Mouse (Mus musculus): ENCODE results near the gene Armh1. TPM values are rescaled to one million over a fixed set of nuclear protein-coding genes. Genes with fewer than 3 reads are reported as not detected.
A peak's percentile ranks its signal among the peaks of the same experiment; 100 is the strongest.

Armh1 gene
- polyA plus RNA-seq, 1 experiment from 2014 or later = 1.5 TPM

DNA sequence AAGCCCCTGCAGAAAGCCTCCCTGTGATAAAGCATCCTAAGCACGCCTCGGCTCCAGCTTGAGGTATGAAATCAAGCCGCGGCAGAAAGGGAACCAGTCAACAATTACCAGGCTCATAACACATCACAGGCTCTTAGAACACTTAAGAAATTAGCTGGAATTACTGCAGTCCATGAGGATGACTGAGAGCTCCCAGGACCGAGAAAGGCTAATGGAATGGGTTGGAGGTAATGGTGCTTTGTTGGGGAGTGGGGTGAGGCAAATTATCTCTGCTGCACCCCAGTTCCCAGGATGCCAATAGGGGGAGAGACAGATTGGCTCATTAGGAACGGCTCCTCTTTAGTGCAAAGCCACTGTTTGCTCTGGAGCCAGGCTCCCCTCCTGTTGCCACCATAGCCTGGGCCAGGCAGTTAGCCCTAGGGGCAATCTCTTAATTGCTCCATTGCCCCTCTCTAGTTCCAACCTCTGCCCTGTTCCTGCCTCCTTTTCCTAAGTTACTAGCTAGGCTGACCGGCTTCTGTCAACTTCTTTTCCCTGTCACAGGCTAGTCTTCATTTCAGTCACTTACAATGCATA lies 17.7 kb downstream of the Armh1 start:
- H3K9ac ChIP-seq = no peak overlapping the region
- 54% methylated on average over 7 of the region's 7 CpGs for whole genome bisulfite sequencing
- no peak overlapping the region for H3K4me3 ChIP-seq
- H3K9me3 ChIP-seq = no peaks in the 10 kb centered on the region
- ATAC-seq (ENCODE audit: low FRiP score, low read depth) = peak; percentile 48; the same call in 1 of the 2 replicates
- H3K27ac ChIP-seq (replicated peaks) = no peak overlapping the region
- H3K27me3 ChIP-seq = no peaks in the 10 kb centered on the region
- H3K36me3 ChIP-seq = no peaks in the 10 kb centered on the region
- no peaks in the 10 kb centered on the region for H3K4me1 ChIP-seq (replicated peaks)
- H3K4me2 ChIP-seq = no peak overlapping the region

DNA sequence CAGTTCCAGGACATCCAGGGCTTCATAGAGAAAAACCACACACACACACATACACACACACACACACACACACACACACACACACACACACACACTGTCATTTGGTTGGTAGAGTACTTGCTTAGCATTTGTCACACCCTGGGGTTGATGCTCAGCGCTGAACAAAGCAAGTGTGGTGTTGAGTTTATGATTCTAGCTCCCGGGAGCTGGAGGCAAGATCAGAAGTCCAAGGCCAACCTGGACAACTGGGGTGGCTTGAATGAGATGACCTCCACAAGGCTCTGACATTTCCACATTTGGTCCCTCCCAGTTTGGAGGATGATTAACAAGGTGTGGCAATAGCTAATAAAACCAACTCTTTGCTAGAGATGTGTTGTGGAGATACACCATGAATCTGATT lies 20.7 kb downstream of the Armh1 start:
- no peaks in the 10 kb centered on the region for H3K4me1 ChIP-seq (replicated peaks)

DNA sequence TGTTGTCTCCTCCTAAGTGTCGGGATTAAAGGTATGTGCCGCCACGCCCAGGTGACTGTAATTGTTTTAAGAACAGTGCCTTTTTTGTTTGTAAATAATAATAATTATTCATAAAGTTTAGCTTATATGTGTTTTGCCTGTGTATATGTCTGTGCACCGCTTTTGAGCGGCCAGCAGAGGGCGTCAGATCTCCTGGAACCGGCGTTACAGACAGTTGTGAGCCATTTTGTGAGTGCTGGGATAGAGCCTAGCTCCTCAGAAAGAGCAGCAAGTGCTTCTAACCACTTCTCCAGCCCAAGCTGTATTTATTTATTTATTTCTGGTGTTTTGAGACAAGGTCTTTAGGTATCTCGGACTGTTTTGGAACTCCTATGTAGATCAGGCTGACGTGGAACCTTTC lies 21.6 kb downstream of the Armh1 start:
- WGBS = 56% methylated on average over 10 of the region's 10 CpGs
- H3K27me3 ChIP-seq = no peaks in the 10 kb centered on the region
- H3K36me3 ChIP-seq = no peaks in the 10 kb centered on the region
- H3K9ac ChIP-seq = no peak overlapping the region
- H3K4me2 ChIP-seq = no peak overlapping the region
- H3K27ac ChIP-seq (replicated peaks) = no peak overlapping the region
- no peak overlapping the region for H3K4me3 ChIP-seq
- ATAC-seq (ENCODE audit: low FRiP score, low read depth) = no peak
- H3K9me3 ChIP-seq = no peaks in the 10 kb centered on the region
- no peaks in the 10 kb centered on the region for H3K4me1 ChIP-seq (replicated peaks)

More for the DNA sequence above, 20.7 kb downstream of the Armh1 start:
- WGBS = 91% methylated on average over 2 of the region's 2 CpGs
- H3K9ac ChIP-seq = no peak overlapping the region
- no peak for ATAC-seq (ENCODE audit: low FRiP score, low read depth)
- H3K27me3 ChIP-seq = no peaks in the 10 kb centered on the region
- H3K27ac ChIP-seq (replicated peaks) = no peak overlapping the region
- no peaks in the 10 kb centered on the region for H3K36me3 ChIP-seq
- H3K9me3 ChIP-seq = no peaks in the 10 kb centered on the region
- no peak overlapping the region for H3K4me2 ChIP-seq
- H3K4me3 ChIP-seq = no peak overlapping the region

DNA sequence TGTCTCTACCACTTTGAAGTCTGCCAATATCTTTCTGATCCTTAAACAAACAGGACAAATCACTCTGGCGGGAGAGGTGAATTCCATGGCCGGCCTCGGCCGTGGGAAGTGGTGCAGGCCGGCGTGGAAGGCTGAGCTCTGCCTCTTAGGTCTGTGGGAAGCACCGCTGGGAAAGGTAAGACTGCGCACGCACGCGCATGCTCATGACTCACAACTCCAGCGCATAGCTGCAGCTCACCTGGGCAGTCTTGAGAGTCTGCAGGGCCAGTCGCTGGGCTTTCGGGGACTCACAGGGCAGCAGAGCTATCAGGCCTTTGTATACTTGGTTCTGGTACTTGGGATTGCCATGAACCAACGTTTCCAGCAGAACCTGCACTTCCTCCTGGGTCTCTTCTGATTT lies 22.3 kb downstream of the Armh1 start:
- H3K27me3 ChIP-seq = no peaks in the 10 kb centered on the region
- no peak overlapping the region for H3K4me3 ChIP-seq
- H3K9me3 ChIP-seq = no peaks in the 10 kb centered on the region
- no peaks in the 10 kb centered on the region for H3K36me3 ChIP-seq
- no peaks in the 10 kb centered on the region for H3K4me1 ChIP-seq (replicated peaks)
- no peak for ATAC-seq (ENCODE audit: low FRiP score, low read depth)
- H3K27ac ChIP-seq (replicated peaks) = no peak overlapping the region
- no peak overlapping the region for H3K4me2 ChIP-seq
- 76% methylated on average over 15 of the region's 15 CpGs for WGBS
- H3K9ac ChIP-seq = no peak overlapping the region

DNA sequence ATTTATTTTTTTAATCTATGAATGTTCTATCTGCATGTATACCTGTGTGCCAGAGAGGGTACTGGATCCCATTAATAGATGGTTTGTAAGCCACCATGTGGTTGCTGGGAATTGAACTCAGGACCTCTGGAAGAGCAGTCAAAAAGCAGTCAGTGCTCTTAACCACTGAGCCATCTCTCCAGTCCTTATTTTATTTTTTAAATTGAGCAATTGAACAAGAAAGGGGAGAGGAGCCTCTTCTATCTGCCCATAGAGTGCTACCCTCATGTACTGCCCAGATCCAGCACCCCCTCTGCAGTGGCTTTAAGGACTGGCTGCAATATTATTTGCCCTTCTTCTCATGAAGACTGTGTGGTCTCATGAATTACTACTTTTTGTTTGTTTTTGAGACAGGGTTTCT lies 26.7 kb downstream of the Armh1 start:
- no peak for ATAC-seq (ENCODE audit: low FRiP score, low read depth)
- no peaks in the 10 kb centered on the region for H3K4me1 ChIP-seq (replicated peaks)
- H3K4me2 ChIP-seq = no peak overlapping the region
- H3K9ac ChIP-seq = no peak overlapping the region
- H3K4me3 ChIP-seq = no peak overlapping the region
- no peak overlapping the region for H3K27ac ChIP-seq (replicated peaks)
- H3K9me3 ChIP-seq = no peaks in the 10 kb centered on the region
- no peaks in the 10 kb centered on the region for H3K36me3 ChIP-seq
- H3K27me3 ChIP-seq = no peaks in the 10 kb centered on the region

DNA sequence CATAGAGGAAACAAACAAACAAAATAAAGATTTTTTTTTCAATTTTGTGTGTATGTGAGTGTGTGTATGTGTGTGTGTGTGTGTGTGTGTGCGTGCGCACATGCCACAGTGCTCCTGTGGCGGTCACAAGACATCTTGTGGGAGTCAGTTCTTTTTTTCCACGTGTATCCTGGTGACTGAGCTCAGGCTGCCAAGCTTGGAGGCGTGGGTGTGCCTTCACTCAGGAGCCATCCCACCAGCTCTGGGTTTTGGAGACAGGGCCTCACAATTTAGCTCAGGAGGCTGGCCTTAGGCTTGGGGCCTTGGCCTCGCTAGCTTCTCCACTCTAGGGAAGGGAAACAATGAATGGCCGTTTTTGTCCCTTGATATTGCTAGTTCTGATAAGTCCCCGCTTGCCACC lies 27.8 kb downstream of the Armh1 start:
- no peaks in the 10 kb centered on the region for H3K27me3 ChIP-seq
- WGBS = 82% methylated on average over 8 of the region's 8 CpGs
- no peaks in the 10 kb centered on the region for H3K9me3 ChIP-seq
- no peak overlapping the region for H3K4me3 ChIP-seq
- ATAC-seq (ENCODE audit: low FRiP score, low read depth) = no peak
- no peaks in the 10 kb centered on the region for H3K36me3 ChIP-seq
- H3K9ac ChIP-seq = no peak overlapping the region
- no peak overlapping the region for H3K27ac ChIP-seq (replicated peaks)
- no peak overlapping the region for H3K4me2 ChIP-seq
- H3K4me1 ChIP-seq (replicated peaks) = no peaks in the 10 kb centered on the region

DNA sequence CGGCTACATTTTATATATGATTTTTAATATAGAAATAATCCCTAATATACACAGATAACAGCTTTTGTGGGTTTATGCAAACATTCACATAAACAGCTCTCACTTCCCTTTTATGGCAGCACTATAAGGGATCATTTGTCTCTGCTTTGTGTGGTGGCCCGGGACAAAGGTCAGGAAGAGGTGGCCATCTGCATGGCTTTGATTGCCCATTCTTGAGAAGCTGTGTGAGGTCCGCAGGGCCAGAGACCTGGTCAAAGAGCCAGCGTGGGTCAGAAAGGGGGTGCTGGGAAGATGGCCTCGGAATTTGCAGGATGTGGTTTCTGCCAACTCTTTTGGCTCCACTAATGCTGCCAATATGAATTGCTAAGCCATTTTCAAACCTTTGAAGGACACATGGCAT lies 28.9 kb downstream of the Armh1 start:
- Histone ChIP-seq H3K9ac (no peak overlapping the region), H3K9me3 (no peaks in the 10 kb centered on the region), H3K27ac (replicated peaks) (no peak overlapping the region), H3K27me3 (no peaks in the 10 kb centered on the region), H3K4me1 (replicated peaks) (no peaks in the 10 kb centered on the region), H3K4me3 (no peak overlapping the region), H3K36me3 (no peaks in the 10 kb centered on the region), H3K4me2 (no peak overlapping the region)
- WGBS = 39% methylated on average over 5 of the region's 5 CpGs
- ATAC-seq (ENCODE audit: low FRiP score, low read depth) = no peak

DNA sequence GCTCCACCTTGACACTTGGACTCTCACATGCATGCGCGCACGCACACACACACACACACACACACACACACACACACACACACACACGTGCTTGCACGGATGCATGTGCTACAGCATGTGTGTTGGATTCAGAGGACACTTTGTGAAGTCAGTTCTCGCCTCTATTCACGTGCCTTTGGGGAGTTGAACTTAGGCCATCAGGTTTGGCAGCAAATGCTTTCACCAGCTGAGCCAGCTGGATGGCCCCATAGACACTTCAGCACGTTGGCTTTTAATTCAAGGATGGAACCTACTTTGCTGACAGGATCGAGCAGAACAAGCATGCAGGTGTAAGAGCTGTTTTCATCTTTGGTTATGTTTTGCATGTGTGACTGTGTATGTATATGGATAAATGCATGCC lies 30.1 kb downstream of the Armh1 start:
- Histone ChIP-seq H3K9me3 (no peaks in the 10 kb centered on the region), H3K9ac (no peak overlapping the region), H3K36me3 (no peaks in the 10 kb centered on the region), H3K4me2 (no peak overlapping the region), H3K4me3 (no peak overlapping the region), H3K27me3 (no peaks in the 10 kb centered on the region), H3K27ac (replicated peaks) (no peak overlapping the region), H3K4me1 (replicated peaks) (no peaks in the 10 kb centered on the region)
- no peak for ATAC-seq (ENCODE audit: low FRiP score, low read depth)
- WGBS = 83% methylated on average over 9 of the region's 9 CpGs

DNA sequence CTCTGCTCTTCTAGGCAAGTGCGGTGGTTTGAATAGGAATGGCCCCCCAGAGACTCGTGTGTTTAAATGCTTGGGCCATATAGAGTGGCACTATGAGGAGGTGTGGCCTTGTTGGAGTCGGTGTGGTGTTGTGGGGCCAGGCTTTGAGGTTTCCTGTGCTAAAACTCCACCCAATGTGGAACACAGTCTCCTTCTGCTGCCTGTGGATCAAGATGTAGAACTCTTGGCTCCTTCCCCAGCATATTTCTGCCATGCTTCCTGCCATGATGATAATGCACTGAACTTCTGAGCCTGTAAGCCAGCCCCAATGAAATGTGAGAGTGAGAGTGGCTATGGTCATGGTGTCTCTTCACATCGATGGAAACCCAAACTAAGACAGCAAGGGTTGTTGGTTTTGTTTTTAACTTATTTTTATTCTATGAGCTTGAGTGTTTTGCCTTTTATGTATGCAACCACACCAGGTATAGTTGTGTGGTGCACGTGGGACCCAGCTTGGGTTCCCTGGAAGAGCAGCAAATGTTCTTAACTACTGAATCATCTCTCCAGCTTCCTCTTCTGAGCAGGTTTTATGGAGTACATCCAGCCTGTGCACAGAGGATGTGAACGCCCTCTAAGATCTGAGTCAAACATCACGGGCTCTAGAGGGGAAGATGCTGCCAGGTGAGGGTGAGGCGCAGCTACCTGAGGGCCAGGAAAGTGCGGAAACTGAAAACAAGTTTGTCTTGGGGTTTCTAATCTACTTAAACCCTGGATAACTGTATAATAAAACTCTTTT lies 31.0 kb downstream of the Armh1 start:
- ATAC-seq (ENCODE audit: low FRiP score, low read depth) = no peak
- Histone ChIP-seq H3K4me1 (replicated peaks) (no peaks in the 10 kb centered on the region), H3K4me2 (no peak overlapping the region), H3K9me3 (no peaks in the 10 kb centered on the region), H3K27me3 (no peaks in the 10 kb centered on the region), H3K36me3 (no peaks in the 10 kb centered on the region), H3K9ac (no peak overlapping the region), H3K4me3 (no peak overlapping the region), H3K27ac (replicated peaks) (no peak overlapping the region)
- 79% methylated on average over 9 of the region's 9 CpGs for WGBS

DNA sequence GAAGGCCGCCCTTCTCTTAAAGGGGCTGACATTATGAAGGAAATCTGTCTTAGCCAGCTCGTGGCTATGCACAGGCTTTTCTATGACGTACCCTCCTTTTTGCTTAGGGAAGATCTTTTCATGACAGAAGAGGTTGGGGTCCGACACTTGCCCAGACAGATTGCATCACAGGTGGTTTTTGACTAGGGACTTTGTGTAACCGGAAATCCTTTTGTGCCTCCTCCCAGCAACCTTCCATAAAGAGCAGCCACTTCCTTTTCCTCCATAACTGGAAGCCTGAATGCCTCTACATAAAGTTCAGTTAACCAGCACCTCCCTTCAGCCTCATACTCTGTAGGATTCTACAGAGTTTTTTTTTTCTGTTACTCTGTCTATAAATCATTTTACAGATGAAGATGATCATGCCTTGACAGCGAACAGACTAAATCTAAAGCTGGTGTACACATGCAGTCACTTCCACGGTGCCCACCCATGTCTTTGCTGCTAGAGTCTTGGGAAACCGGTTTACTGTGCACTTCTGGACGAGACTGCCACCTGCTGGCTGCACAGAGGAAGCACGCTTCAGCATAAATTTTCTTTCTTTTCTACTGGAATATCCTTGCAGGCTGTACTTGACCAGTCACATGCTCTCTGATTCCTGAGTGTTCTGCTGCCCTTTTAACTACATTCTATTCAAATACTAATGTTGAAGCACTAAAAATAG lies 33.3 kb downstream of the Armh1 start:
- Histone ChIP-seq H3K4me3 (no peak overlapping the region), H3K27me3 (no peaks in the 10 kb centered on the region), H3K4me1 (replicated peaks) (no peaks in the 10 kb centered on the region), H3K9me3 (no peaks in the 10 kb centered on the region), H3K9ac (no peak overlapping the region), H3K36me3 (no peaks in the 10 kb centered on the region), H3K27ac (replicated peaks) (no peak overlapping the region), H3K4me2 (no peak overlapping the region)
- 40% methylated on average over 10 of the region's 10 CpGs for WGBS
- peak; percentile 63; the same call in 1 of the 2 replicates for ATAC-seq (ENCODE audit: low FRiP score, low read depth)

DNA sequence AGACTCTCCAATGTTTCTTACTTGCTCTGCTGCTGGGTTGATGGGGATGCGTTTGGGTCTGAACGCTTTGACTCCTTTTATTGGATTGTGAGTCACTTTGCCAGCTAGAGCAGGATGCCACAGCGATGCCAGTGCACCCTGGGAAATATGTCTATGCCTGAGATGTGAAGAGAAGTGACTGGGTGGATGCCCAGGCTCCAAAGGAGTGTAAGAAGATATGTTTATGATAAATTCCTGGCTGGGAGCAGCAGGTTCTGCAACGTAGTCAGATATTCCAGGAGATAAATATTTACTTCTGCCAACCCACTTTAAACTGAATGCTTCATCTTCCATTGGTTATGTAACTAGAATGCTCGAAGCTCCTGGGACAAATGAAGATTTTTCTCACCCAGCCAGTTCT lies 34.9 kb downstream of the Armh1 start:
- H3K27ac ChIP-seq (replicated peaks) = no peak overlapping the region
- no peak for ATAC-seq (ENCODE audit: low FRiP score, low read depth)
- H3K4me3 ChIP-seq = no peak overlapping the region
- no peak overlapping the region for H3K9ac ChIP-seq
- no peaks in the 10 kb centered on the region for H3K9me3 ChIP-seq
- H3K4me1 ChIP-seq (replicated peaks) = no peaks in the 10 kb centered on the region
- 78% methylated on average over 5 of the region's 5 CpGs for WGBS
- no peaks in the 10 kb centered on the region for H3K27me3 ChIP-seq
- no peaks in the 10 kb centered on the region for H3K36me3 ChIP-seq
- H3K4me2 ChIP-seq = no peak overlapping the region

DNA sequence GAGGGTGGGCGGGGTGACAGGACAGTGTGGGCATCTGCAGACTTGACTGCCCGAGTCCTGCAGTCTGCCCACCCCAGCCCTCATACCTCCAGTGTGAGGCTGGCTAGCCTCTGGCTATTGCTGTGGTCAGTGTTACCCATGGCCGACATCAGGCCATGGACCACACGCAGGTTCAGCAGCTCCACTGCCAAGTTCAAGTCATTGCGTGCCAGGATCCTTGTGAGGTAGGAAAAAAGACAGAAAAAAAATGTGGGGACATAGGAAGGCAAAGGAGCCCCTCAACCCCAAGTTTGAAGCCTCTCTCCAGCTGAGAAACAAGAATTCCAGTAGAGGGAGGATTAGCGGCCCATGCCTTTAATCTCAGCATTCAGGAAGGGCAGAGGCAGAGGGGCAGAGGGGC lies 37.7 kb downstream of the Armh1 start:
- no peak overlapping the region for H3K27ac ChIP-seq (replicated peaks)
- H3K9ac ChIP-seq = no peak overlapping the region

More for the DNA sequence above, 37.7 kb downstream of the Armh1 start:
- Histone ChIP-seq H3K4me1 (replicated peaks) (no peaks in the 10 kb centered on the region), H3K9me3 (no peaks in the 10 kb centered on the region), H3K4me2 (no peak overlapping the region), H3K4me3 (no peak overlapping the region), H3K27me3 (no peaks in the 10 kb centered on the region), H3K36me3 (no peaks in the 10 kb centered on the region)
- 85% methylated on average over 6 of the region's 6 CpGs for WGBS
- no peak for ATAC-seq (ENCODE audit: low FRiP score, low read depth)
